ENCODE assay signal across 12 mouse cellular contexts in the genomic region with DNA sequence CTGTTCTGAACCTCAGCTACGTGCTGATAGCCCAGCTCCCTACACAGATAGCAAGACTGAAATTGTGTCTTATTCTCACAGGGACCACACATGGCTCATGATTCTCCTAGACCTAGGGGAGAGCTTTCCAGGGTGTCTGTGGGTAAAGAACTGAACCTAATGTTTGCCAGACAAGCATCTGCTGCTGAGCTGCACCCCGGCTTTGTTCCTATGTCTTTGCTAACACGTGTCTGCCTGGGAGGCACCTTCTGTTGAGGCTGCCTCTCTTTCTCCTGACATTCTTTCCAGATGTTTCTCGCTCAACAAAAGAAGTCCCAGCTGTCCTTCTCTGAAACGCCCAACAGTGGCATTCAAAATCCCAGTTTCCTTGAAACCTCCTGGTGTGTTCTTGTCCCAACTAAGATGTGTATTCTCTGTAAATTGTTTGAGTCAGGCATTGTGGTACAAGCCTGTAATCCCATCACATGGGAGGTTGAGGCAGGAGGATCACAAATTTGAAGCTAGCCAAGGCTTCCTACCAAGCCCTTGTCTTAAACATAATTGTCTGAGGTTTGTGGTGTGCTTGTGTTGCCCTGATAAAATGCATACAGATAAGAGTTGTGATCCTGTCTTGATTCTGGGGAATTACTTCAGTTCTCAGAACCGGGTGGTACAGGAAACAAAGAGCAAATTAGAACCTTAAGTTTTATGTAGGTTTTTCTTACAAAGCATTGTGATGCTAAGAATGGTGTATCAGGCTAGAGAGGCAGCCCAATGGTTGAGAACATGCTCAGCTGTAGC.
"Had no signal": no experiment of that assay in that cellular context is flagged by ENCODE, and none has a peak within 500 bp of the region (broad histone marks: within the 10 kb centered on the region; RNA-seq: fewer than 3 reads in every experiment).

No protein-coding gene starts in this region.

- H3K9me3 ChIP-seq: kidney, embryonic 15.5 days; limb, embryonic 15.5 days; liver, embryonic 12.5 days; lung, embryonic 15.5 days; midbrain, embryonic 12.5 days; neural tube, embryonic 13.5 days; stomach, embryonic 15.5 days had no signal

- ATAC-seq: liver, embryonic 12.5 days; midbrain, embryonic 16.5 days had no signal

- H3K27me3 ChIP-seq: kidney, embryonic 15.5 days; limb, embryonic 15.5 days; liver, embryonic 12.5 days; lung, embryonic 15.5 days; midbrain, embryonic 12.5 days; neural tube, embryonic 13.5 days; stomach, embryonic 15.5 days had no signal

- H3K36me3 ChIP-seq: kidney, embryonic 15.5 days; limb, embryonic 15.5 days; liver, embryonic 12.5 days; lung, embryonic 15.5 days; midbrain, embryonic 12.5 days; neural tube, embryonic 13.5 days; stomach, embryonic 15.5 days had no signal

- DNase-seq: kidney, postnatal 14 days; left cerebral cortex, postnatal 4 days; lung, postnatal 14 days; retina, postnatal 1 day had no signal

- H3K4me3 ChIP-seq: kidney, embryonic 15.5 days; limb, embryonic 15.5 days; liver, embryonic 12.5 days; lung, embryonic 15.5 days; midbrain, embryonic 12.5 days; neural tube, embryonic 13.5 days; stomach, embryonic 15.5 days had no signal

- H3K9ac ChIP-seq: kidney, embryonic 15.5 days; limb, embryonic 15.5 days; liver, embryonic 12.5 days; lung, embryonic 15.5 days; midbrain, embryonic 12.5 days; neural tube, embryonic 13.5 days; stomach, embryonic 15.5 days had no signal

- H3K27ac ChIP-seq: kidney, embryonic 15.5 days; limb, embryonic 15.5 days; liver, embryonic 12.5 days; lung, embryonic 15.5 days; midbrain, embryonic 12.5 days; neural tube, embryonic 13.5 days; stomach, embryonic 15.5 days had no signal

- H3K4me1 ChIP-seq: kidney, embryonic 15.5 days; limb, embryonic 15.5 days; liver, embryonic 12.5 days; lung, embryonic 15.5 days; midbrain, embryonic 12.5 days; neural tube, embryonic 13.5 days; stomach, embryonic 15.5 days had no signal

- H3K4me2 ChIP-seq: kidney, embryonic 15.5 days; limb, embryonic 15.5 days; liver, embryonic 12.5 days; lung, embryonic 15.5 days; midbrain, embryonic 12.5 days; neural tube, embryonic 13.5 days; stomach, embryonic 15.5 days had no signal
